Comparison of ENCODE assay signal across 25 mouse cellular contexts in the genomic region with DNA sequence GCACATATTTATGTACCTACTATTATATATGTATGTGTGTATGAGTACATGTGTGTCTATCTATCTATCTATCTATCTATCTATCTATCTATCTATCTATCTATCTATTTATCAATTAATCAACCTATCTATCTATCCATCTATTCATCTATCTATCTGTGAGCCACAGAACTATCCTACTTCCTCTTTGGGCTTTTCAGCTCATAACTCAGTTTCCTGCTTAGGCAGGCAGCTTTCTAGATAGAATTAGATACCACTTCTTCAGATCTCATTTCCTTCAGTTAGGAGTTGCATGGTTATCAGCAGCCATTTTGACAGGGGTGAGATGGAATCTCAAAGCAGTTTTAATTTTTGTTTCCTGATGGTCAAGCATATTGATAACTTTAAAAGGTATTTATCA.
"Had no signal": no experiment of that assay in that cellular context is flagged by ENCODE, and none has a peak within 500 bp of the region (broad histone marks: within the 10 kb centered on the region; RNA-seq: fewer than 3 reads in every experiment).

No protein-coding gene starts in this region.

- H3K4me2 ChIP-seq: hindbrain, embryonic 13.5 days; hindbrain, embryonic 15.5 days; limb, embryonic 12.5 days; liver, embryonic 11.5 days; liver, embryonic 13.5 days had no signal

- H3K4me3 ChIP-seq: hindbrain, embryonic 13.5 days; hindbrain, embryonic 15.5 days; limb, embryonic 10.5 days; limb, embryonic 12.5 days; liver, embryonic 15.5 days had no signal

- H3K27me3 ChIP-seq: heart, embryonic 13.5 days; heart, embryonic 15.5 days; kidney, embryonic 15.5 days; liver, embryonic 13.5 days had no signal

- H3K27ac ChIP-seq: heart, embryonic 13.5 days; heart, embryonic 15.5 days; hindbrain, embryonic 13.5 days; hindbrain, embryonic 15.5 days; hindbrain, postnatal 0 days; kidney, embryonic 15.5 days; kidney, postnatal 0 days; limb, embryonic 10.5 days; limb, embryonic 12.5 days; liver, embryonic 13.5 days; liver, embryonic 15.5 days had no signal

- H3K4me1 ChIP-seq: heart, embryonic 13.5 days; hindbrain, embryonic 13.5 days; hindbrain, embryonic 15.5 days; kidney, embryonic 15.5 days; limb, embryonic 10.5 days; limb, embryonic 12.5 days; liver, embryonic 13.5 days; liver, embryonic 15.5 days had no signal

- H3K9me3 ChIP-seq: heart, embryonic 13.5 days; heart, embryonic 15.5 days; hindbrain, embryonic 13.5 days; hindbrain, embryonic 15.5 days; kidney, embryonic 15.5 days; limb, embryonic 10.5 days; limb, embryonic 12.5 days; liver, embryonic 13.5 days; liver, embryonic 15.5 days had no signal

- H3K36me3 ChIP-seq: heart, embryonic 13.5 days; heart, embryonic 15.5 days; hindbrain, embryonic 13.5 days; hindbrain, embryonic 15.5 days; kidney, embryonic 15.5 days; limb, embryonic 10.5 days; limb, embryonic 12.5 days; liver, embryonic 13.5 days; liver, embryonic 15.5 days had no signal

- DNase-seq: gastrocnemius, postnatal 14 days; gastrocnemius, postnatal 36 days; heart, adult 18-20 months; heart, postnatal 14 days; heart, postnatal 36 days; kidney, adult 11 months; kidney, adult 2 months; kidney, adult 9 months; kidney, postnatal 14 days; kidney, postnatal 36 days; layer of hippocampus, adult 9-11 months; layer of hippocampus, postnatal 36 days; liver; liver, embryonic 13.5 days had no signal

- H3K9ac ChIP-seq: heart, embryonic 13.5 days; heart, embryonic 15.5 days; hindbrain, embryonic 13.5 days; hindbrain, embryonic 15.5 days; kidney, embryonic 15.5 days; limb, embryonic 12.5 days; liver, embryonic 13.5 days; liver, embryonic 15.5 days had no signal
